Mouse (Mus musculus) limb, embryonic 14.5 days (tissue): Measurements from ENCODE around the gene Fam189a1. TPM values are rescaled to one million over a fixed set of nuclear protein-coding genes. Genes with fewer than 3 reads are reported as not detected.

Experiments used
- ATAC-seq: fragments of 200-750 bp; cut with Nextera tagmentation; 2 replicates; pipeline ENCODE4 v1.8.0; 2017; ENCODE audit warnings: low read depth, moderate number of reproducible peaks, moderate TSS enrichment; ENCODE audit not compliant: low FRiP score
- DNase-seq: peaks from one replicate; pipeline ENCODE4 v3.0.0-alpha.2; 2015; ENCODE audit warnings: low spot score
- H3K27ac ChIP-seq: fragments of 300-500 bp; sonication (generic); replicated peaks from 2 replicates; pipeline ENCODE4 v1.5.1; 2014; ENCODE audit warnings: low read depth, mild to moderate bottlenecking, low read length, moderate library complexity, mixed read lengths
- H3K27me3 ChIP-seq: fragments of 300-500 bp; sonication (generic); 2 replicates; pipeline ENCODE4 v1.6.1; 2014; ENCODE audit warnings: low read length, mixed read lengths; ENCODE audit not compliant: control insufficient read depth, insufficient read depth
- H3K36me3 ChIP-seq: fragments of 300-500 bp; sonication (generic); 2 replicates; pipeline ENCODE4 v1.6.1; 2014; ENCODE audit warnings: mild to moderate bottlenecking, low read length, moderate library complexity, mixed read lengths; ENCODE audit not compliant: control insufficient read depth, insufficient read depth
- H3K4me1 ChIP-seq: fragments of 300-500 bp; sonication (generic); 2 replicates; pipeline ENCODE4 v1.6.1; 2014; ENCODE audit warnings: antibody characterized with exemption, low read length, mixed read lengths; ENCODE audit not compliant: control insufficient read depth, insufficient read depth
- H3K4me2 ChIP-seq: fragments of 300-500 bp; sonication (generic); replicated peaks from 2 replicates; pipeline ENCODE4 v1.6.1; 2014; ENCODE audit warnings: low read depth, mild to moderate bottlenecking, low read length, moderate library complexity; ENCODE audit not compliant: severe bottlenecking
- H3K4me3 ChIP-seq: fragments of 300-500 bp; sonication (generic); replicated peaks from 2 replicates; pipeline ENCODE4 v1.5.1; 2014; ENCODE audit warnings: low read length
- H3K9ac ChIP-seq: fragments of 300-500 bp; sonication (generic); 2 replicates; pipeline ENCODE4 v1.6.1; 2014; ENCODE audit warnings: mild to moderate bottlenecking, low read depth, low read length, moderate library complexity; ENCODE audit not compliant: severe bottlenecking
- H3K9me3 ChIP-seq: fragments of 300-500 bp; sonication (generic); 2 replicates; pipeline ENCODE4 v1.6.1; 2016; ENCODE audit warnings: low read length; ENCODE audit not compliant: control insufficient read depth
- POLR2A ChIP-seq: fragments of 200-500 bp; IDR thresholded peaks from 2 replicates; pipeline ENCODE4 v1.8.0; 2012; ENCODE audit warnings: inconsistent platforms, mild to moderate bottlenecking, moderate library complexity, borderline replicate concordance; ENCODE audit not compliant: insufficient read depth, insufficient read length; ENCODE audit errors: extremely low read depth
- WGBS: fragments of 180-500 bp; shearing (Covaris S2); extraction: QIAGEN DNeasy Blood & Tissue Kit; methylation state at CpG from one replicate; pipeline ENCODE4 v1.1.7; 2014; 5-methylcytosine and 5-hydroxymethylcytosine counted together
- polyA plus RNA-seq, 2 experiments: library from polyadenylated mRNA; depleted of rRNA in 1 of 2; stranded (reverse) in 1 of 2; unstranded in 1 of 2; fragments of >200 nt; fragmentation: Nextera tagmentation in 1 of 2; extraction: Ambion mirVana in 1 of 2; gene quantifications; 2 replicates each; pipeline versions ENCODE4 v1.2.1 to v1.2.3; 2012 to 2014

The Fam189a1 gene
- polyA plus RNA-seq, 2 experiments, result 7.4 to 15.1 TPM

DNA sequence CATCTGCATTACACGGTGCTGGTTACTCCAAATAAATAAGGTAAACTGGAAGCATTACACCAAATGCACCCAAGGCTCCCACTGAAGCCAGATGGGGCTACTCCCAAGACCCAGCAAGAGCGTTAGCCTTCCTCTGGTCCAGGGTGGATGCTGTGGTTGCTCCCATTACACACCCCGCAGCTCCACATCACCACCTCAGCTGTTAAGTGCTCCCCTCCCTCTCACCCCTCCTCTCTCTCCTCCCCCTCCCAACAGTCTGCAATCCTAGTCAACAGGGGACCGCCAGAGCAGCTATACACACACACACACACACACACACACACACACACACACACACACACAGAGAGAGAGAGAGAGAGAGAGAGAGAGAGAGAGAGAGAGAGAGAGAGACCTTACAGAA, 109.7 kb downstream of the Fam189a1 start:
- H3K27me3 ChIP-seq, result no peaks in the 10 kb centered on the region
- 49% methylated on average over 4 of the region's 4 CpGs for WGBS
- no peak overlapping the region for H3K4me3 ChIP-seq
- DNase-seq, result no peak
- no peaks in the 10 kb centered on the region for H3K9me3 ChIP-seq
- no peak overlapping the region for H3K9ac ChIP-seq
- ATAC-seq, result no peak
- no peak for TF ChIP-seq POLR2A
- H3K4me1 ChIP-seq, result 0 out of 2 replicates have a peak, but pooled peaks cover 2% of the 10 kb centered on the region
- H3K36me3 ChIP-seq, result no peaks in the 10 kb centered on the region
- H3K4me2 ChIP-seq, result no peak overlapping the region
- no peak overlapping the region for H3K27ac ChIP-seq

DNA sequence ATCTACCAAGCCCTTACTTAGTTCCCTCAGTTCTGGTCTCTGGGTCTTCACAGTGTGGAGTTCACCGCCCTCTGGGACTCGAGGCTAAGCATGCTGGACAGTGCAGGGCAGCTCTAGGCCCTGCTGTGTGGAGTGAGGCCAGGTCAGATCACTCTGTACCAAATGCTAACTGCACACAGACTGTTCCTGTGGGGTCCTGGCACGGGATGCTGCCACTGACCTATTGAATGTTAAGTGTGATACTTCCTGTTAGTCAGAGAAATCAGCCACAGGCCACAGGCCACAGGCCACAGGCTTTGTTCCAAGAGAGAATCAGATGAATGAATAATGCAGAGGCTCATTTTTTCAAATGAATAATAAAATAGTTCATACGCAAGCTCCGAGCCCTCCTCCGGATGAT, 112.1 kb downstream of the Fam189a1 start:
- DNase-seq (no peak), ATAC-seq (no peak)
- Histone ChIP-seq H3K36me3 (no peaks in the 10 kb centered on the region), H3K4me1 (0 out of 2 replicates have a peak, but pooled peaks cover 2% of the 10 kb centered on the region), H3K9ac (no peak overlapping the region), H3K4me3 (no peak overlapping the region), H3K9me3 (no peaks in the 10 kb centered on the region), H3K27ac (no peak overlapping the region), H3K4me2 (no peak overlapping the region), H3K27me3 (no peaks in the 10 kb centered on the region)
- WGBS, result 72% methylated on average over 6 of the region's 6 CpGs
- TF ChIP-seq POLR2A, result no peak

DNA sequence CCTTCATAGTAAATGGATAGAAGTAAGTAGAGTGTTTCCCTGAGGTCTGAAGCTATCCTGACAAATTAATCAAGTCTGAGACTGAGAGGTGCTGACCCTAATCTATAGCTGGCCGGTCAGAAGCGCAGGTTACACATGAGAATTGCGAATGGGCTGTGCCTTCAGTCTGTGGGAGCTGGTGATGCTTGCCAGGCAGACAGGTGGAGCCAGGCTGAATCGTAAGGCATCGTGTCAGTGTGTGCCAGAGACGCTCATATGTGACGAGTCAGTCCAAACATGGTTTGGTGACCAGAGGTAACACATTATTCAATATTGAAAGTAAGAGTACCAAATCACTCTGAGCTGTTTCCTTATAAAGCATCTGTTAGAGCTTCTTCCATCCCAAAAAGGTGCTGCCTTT, 115.3 kb downstream of the Fam189a1 start:
- Histone ChIP-seq H3K9me3 (no peaks in the 10 kb centered on the region), H3K4me3 (no peak overlapping the region), H3K4me2 (no peak overlapping the region), H3K9ac (no peak overlapping the region), H3K27me3 (no peaks in the 10 kb centered on the region), H3K4me1 (no peaks in the 10 kb centered on the region), H3K36me3 (no peaks in the 10 kb centered on the region), H3K27ac (no peak overlapping the region)
- DNase-seq (no peak), ATAC-seq (no peak)
- no peak for TF ChIP-seq POLR2A
- WGBS, result 93% methylated on average over 7 of the region's 7 CpGs

DNA sequence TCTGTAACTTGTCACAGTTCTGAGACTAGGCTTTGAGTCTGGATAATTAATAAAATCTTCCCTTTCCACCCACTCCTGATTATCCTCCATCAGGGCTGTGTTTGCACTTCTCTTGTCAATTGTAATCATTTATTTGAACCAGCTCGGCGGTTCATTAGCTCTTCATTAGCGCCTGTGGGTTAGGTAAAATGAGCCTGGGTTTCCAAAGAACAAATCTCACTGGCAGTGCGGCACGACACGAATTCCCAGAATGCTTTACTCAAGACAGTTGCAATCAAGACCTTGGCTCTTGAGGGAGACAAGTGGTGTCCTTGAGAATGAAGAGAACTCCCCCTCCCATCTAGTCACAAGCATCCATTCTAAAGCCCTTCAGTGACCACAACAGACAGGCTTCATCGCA, 124.6 kb downstream of the Fam189a1 start:
- H3K27ac ChIP-seq, result no peak overlapping the region
- WGBS, result 85% methylated on average over 7 of the region's 7 CpGs

DNA sequence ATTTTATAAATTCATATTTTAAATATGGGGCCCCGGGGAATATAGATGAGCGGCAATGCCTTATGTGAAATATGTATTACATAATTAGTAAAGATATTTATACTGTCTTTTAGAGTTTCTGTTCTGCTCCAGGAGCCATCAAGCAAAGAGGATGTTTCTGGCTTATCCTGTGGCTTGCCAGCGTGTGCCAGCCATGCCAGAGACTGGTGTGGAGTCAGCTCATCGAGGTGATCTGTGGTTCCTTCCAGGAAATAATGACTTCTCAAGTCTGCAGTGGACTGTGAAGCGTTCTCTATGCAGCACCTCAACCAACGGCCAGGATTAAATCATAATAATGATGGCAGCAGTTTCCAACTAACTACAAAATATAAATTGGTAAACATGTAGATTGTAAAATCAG, 125.2 kb downstream of the Fam189a1 start:
- Histone ChIP-seq H3K4me2 (no peak overlapping the region), H3K27ac (no peak overlapping the region), H3K9me3 (no peaks in the 10 kb centered on the region), H3K27me3 (no peaks in the 10 kb centered on the region), H3K36me3 (no peaks in the 10 kb centered on the region), H3K4me3 (no peak overlapping the region), H3K9ac (no peak overlapping the region), H3K4me1 (no peaks in the 10 kb centered on the region)
- no peak for TF ChIP-seq POLR2A
- DNase-seq (no peak), ATAC-seq (no peak)
- WGBS, result 85% methylated on average over 6 of the region's 6 CpGs

More for the DNA sequence above, 124.6 kb downstream of the Fam189a1 start:
- Histone ChIP-seq H3K9me3 (no peaks in the 10 kb centered on the region), H3K4me2 (no peak overlapping the region), H3K36me3 (no peaks in the 10 kb centered on the region), H3K4me3 (no peak overlapping the region), H3K27me3 (no peaks in the 10 kb centered on the region), H3K4me1 (no peaks in the 10 kb centered on the region), H3K9ac (no peak overlapping the region)
- no peak for TF ChIP-seq POLR2A
- DNase-seq (no peak), ATAC-seq (no peak)

DNA sequence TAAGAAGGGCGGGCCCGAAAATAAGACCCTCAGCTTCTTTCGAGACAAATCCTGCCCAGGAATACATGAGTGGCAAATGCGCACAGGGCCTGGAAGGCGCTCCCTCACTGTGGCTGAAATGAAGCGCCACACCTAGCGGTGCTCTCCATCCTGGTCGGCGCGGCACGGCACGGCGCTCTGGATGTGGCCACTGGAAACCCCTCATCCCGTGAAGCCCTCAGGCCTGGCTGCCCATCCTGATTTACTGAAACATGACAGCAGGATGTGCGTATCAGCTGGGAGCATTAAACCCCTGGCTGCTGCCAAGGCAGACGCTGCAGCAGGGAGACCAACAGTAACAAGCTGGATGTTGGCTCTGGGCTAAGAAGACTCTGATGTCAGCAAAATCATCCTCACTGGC, 126.4 kb downstream of the Fam189a1 start:
- no peaks in the 10 kb centered on the region for H3K36me3 ChIP-seq

More for the DNA sequence above, 126.4 kb downstream of the Fam189a1 start:
- Histone ChIP-seq H3K9ac (no peak overlapping the region), H3K27me3 (no peaks in the 10 kb centered on the region), H3K27ac (no peak overlapping the region), H3K4me1 (no peaks in the 10 kb centered on the region), H3K4me2 (no peak overlapping the region), H3K9me3 (no peaks in the 10 kb centered on the region), H3K4me3 (no peak overlapping the region)
- 88% methylated on average over 16 of the region's 16 CpGs for WGBS
- TF ChIP-seq POLR2A, result no peak
- ATAC-seq, result no peak
- DNase-seq, result no peak
